Mouse (Mus musculus): ENCODE data around the gene Ror1. TPM values are rescaled to one million over a fixed set of nuclear protein-coding genes. Genes with fewer than 3 reads are reported as not detected.
A peak's percentile ranks its signal among the peaks of the same experiment; 100 is the strongest.

The Ror1 gene
- polyA plus RNA-seq, 1 experiment from 2014 or later: 12.4 TPM

DNA sequence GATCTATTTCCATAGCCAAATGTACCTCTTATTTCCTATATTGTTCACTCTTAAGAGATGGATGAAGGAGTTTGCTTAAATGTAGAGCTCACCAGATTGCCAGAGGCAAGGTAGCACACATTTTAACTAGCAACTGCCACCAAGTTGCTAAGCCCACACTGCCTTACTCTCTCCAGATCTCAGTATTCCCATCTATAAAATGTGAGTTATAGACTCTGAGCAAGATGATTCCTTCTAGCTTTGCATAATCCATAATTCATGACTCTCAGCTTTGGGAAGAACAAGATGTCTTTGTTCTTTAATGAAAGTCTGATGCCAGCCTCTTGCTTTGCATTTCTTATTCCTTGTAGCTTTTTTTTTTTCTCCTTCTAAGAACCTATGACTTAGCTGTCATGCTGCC lies 64.6 kb downstream of the Ror1 start:
- no peak overlapping the region for H3K27ac ChIP-seq (replicated peaks in 1 of 2; ENCODE audit: control insufficient read depth in 1 of 2, insufficient read depth in 1 of 2, low read depth in 2 of 2, low read length in 2 of 2)
- H3K4me3 ChIP-seq (ENCODE audit: control insufficient read depth in 1 of 2, insufficient read depth in 1 of 2, low read depth in 1 of 2, low read length in 2 of 2): no peak overlapping the region
- no peaks in the 10 kb centered on the region for H3K9me3 ChIP-seq (ENCODE audit: control insufficient read depth, low read length)
- H3K4me2 ChIP-seq (ENCODE audit: low read length): no peak overlapping the region
- no peaks in the 10 kb centered on the region for H3K27me3 ChIP-seq (ENCODE audit: control insufficient read depth, insufficient read depth, low read length)
- H3K4me1 ChIP-seq (ENCODE audit: control insufficient read depth in 2 of 2, insufficient read depth in 2 of 2, low read length in 2 of 2): peaks cover 8 to 35% of the 10 kb centered on the region in 2 experiments
- no peak for ATAC-seq (ENCODE audit: insufficient number of reproducible peaks, insufficient read depth, low FRiP score, low read depth)
- no peaks in the 10 kb centered on the region for H3K36me3 ChIP-seq (ENCODE audit: control insufficient read depth, insufficient read depth, low read length)
- H3K9ac ChIP-seq (ENCODE audit: low read length): no peak overlapping the region

DNA sequence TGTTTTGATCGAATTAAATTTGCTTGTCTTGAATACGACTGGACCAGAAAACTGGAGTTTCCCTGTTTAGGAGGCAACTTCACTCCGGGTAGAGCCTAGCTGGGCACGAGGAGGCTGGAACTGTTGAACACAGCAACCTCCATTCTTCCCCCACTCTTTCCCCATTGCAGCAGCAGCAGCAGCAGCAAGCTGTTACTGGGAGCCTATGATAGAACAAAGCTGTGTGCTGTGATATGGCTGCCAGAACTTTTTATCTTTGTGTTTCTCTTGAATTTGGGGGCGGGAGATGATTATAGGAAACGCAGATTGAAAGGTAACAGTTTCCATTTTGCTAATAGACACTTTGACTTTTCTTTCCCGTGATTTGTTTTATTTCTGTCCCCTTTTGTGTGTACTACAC lies 70.2 kb downstream of the Ror1 start:
- Histone ChIP-seq H3K27ac (replicated peaks in 1 of 2; ENCODE audit: control insufficient read depth in 1 of 2, insufficient read depth in 1 of 2, low read depth in 2 of 2, low read length in 2 of 2) (no peak overlapping the region), H3K36me3 (ENCODE audit: control insufficient read depth, insufficient read depth, low read length) (no peaks in the 10 kb centered on the region)

DNA sequence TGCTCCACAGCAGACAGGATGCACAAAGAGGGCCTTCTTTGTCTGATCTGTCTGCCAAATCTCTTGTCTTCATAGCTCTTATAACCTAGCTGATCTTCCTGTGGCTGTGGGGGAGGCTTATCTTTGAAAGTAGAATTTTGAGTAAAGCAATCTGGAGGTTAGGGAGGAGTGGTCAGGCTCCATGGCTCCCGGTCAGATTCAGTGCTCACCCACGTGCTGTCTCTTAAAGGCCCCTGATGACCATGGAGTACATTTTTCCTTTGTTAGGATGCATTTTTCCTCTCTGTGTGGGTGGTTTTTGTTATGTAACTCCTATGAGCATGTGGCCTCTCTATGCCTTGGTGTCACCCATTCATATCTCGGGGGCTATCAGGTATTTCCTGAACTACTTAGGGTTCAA lies 71.3 kb downstream of the Ror1 start:
- 62% methylated on average over 3 of the region's 3 CpGs for WGBS
- ATAC-seq (ENCODE audit: insufficient number of reproducible peaks, insufficient read depth, low FRiP score, low read depth): no peak
- Histone ChIP-seq H3K27ac (replicated peaks in 1 of 2; ENCODE audit: control insufficient read depth in 1 of 2, insufficient read depth in 1 of 2, low read depth in 2 of 2, low read length in 2 of 2) (no peak overlapping the region), H3K4me2 (ENCODE audit: low read length) (no peak overlapping the region), H3K4me1 (ENCODE audit: control insufficient read depth in 2 of 2, insufficient read depth in 2 of 2, low read length in 2 of 2) (peaks cover 24 to 58% of the 10 kb centered on the region in 2 experiments), H3K36me3 (ENCODE audit: control insufficient read depth, insufficient read depth, low read length) (no peaks in the 10 kb centered on the region), H3K9me3 (ENCODE audit: control insufficient read depth, low read length) (no peaks in the 10 kb centered on the region), H3K9ac (ENCODE audit: low read length) (no peak overlapping the region), H3K4me3 (ENCODE audit: control insufficient read depth in 1 of 2, insufficient read depth in 1 of 2, low read depth in 1 of 2, low read length in 2 of 2) (no peak overlapping the region), H3K27me3 (ENCODE audit: control insufficient read depth, insufficient read depth, low read length) (no peaks in the 10 kb centered on the region)

More for the DNA sequence above, 70.2 kb downstream of the Ror1 start:
- no peak overlapping the region for H3K4me3 ChIP-seq (ENCODE audit: control insufficient read depth in 1 of 2, insufficient read depth in 1 of 2, low read depth in 1 of 2, low read length in 2 of 2)
- peaks cover 21 to 56% of the 10 kb centered on the region in 2 experiments for H3K4me1 ChIP-seq (ENCODE audit: control insufficient read depth in 2 of 2, insufficient read depth in 2 of 2, low read length in 2 of 2)
- no peak for ATAC-seq (ENCODE audit: insufficient number of reproducible peaks, insufficient read depth, low FRiP score, low read depth)
- H3K4me2 ChIP-seq (ENCODE audit: low read length): no peak overlapping the region
- 67% methylated on average over 7 of the region's 7 CpGs for WGBS
- H3K27me3 ChIP-seq (ENCODE audit: control insufficient read depth, insufficient read depth, low read length): no peaks in the 10 kb centered on the region
- no peaks in the 10 kb centered on the region for H3K9me3 ChIP-seq (ENCODE audit: control insufficient read depth, low read length)
- H3K9ac ChIP-seq (ENCODE audit: low read length): no peak overlapping the region

GRCm38 (mm10) chr4:100169683-100170082 lies 74.1 kb downstream of the Ror1 start:
- WGBS: 71% methylated on average over 5 of the region's 5 CpGs
- ATAC-seq (ENCODE audit: insufficient number of reproducible peaks, insufficient read depth, low FRiP score, low read depth): no peak
- H3K27ac ChIP-seq (replicated peaks in 1 of 2; ENCODE audit: control insufficient read depth in 1 of 2, insufficient read depth in 1 of 2, low read depth in 2 of 2, low read length in 2 of 2): no peak overlapping the region
- no peaks in the 10 kb centered on the region for H3K36me3 ChIP-seq (ENCODE audit: control insufficient read depth, insufficient read depth, low read length)
- peaks cover 21 to 39% of the 10 kb centered on the region in 2 experiments for H3K4me1 ChIP-seq (ENCODE audit: control insufficient read depth in 2 of 2, insufficient read depth in 2 of 2, low read length in 2 of 2)
- H3K9me3 ChIP-seq (ENCODE audit: control insufficient read depth, low read length): no peaks in the 10 kb centered on the region
- H3K27me3 ChIP-seq (ENCODE audit: control insufficient read depth, insufficient read depth, low read length): no peaks in the 10 kb centered on the region
- H3K9ac ChIP-seq (ENCODE audit: low read length): no peak overlapping the region
- H3K4me2 ChIP-seq (ENCODE audit: low read length): 0 out of 2 replicates have a peak overlapping the region, but pooled peaks have one; percentile 7
- H3K4me3 ChIP-seq (ENCODE audit: control insufficient read depth in 1 of 2, insufficient read depth in 1 of 2, low read depth in 1 of 2, low read length in 2 of 2): no peak overlapping the region

DNA sequence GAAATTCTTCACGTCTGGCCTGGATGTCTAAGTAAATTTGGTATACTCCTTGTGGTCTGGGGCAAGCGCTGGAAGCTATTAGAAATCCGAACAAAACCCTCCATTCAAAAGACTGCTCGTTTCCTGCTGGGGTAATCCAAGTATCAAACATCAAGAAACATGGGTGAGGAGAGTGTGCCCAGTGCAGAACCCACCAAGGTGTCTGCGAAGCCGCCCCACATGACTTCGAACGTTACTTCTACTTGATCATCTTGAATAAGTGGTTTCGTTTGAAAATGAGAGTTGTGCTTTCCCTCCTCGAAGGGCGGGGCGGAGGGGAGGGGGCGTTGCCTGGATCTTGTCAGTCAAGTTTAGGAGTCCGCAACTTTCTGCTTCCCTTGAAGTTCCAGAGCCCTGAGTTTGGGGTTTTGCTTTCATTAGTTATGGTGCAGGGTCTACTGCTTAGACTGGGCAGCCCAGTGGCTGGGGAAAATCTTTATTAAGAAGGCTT lies 74.6 kb downstream of the Ror1 start:
- ATAC-seq (ENCODE audit: insufficient number of reproducible peaks, insufficient read depth, low FRiP score, low read depth): no peak
- Histone ChIP-seq H3K27ac (replicated peaks in 1 of 2; ENCODE audit: control insufficient read depth in 1 of 2, insufficient read depth in 1 of 2, low read depth in 2 of 2, low read length in 2 of 2) (0 out of 4 replicates have a peak overlapping the region, but pooled peaks of 1 of the 2 experiments have one; percentile 10), H3K4me3 (ENCODE audit: control insufficient read depth in 1 of 2, insufficient read depth in 1 of 2, low read depth in 1 of 2, low read length in 2 of 2) (no peak overlapping the region), H3K9ac (ENCODE audit: low read length) (no peak overlapping the region), H3K36me3 (ENCODE audit: control insufficient read depth, insufficient read depth, low read length) (no peaks in the 10 kb centered on the region), H3K4me1 (ENCODE audit: control insufficient read depth in 2 of 2, insufficient read depth in 2 of 2, low read length in 2 of 2) (peaks cover 21 to 35% of the 10 kb centered on the region in 2 experiments), H3K4me2 (ENCODE audit: low read length) (peak overlapping the region; percentile 7; the same call in 1 of the 2 replicates), H3K27me3 (ENCODE audit: control insufficient read depth, insufficient read depth, low read length) (no peaks in the 10 kb centered on the region), H3K9me3 (ENCODE audit: control insufficient read depth, low read length) (no peaks in the 10 kb centered on the region)
- WGBS: 69% methylated on average over 14 of the region's 14 CpGs

DNA sequence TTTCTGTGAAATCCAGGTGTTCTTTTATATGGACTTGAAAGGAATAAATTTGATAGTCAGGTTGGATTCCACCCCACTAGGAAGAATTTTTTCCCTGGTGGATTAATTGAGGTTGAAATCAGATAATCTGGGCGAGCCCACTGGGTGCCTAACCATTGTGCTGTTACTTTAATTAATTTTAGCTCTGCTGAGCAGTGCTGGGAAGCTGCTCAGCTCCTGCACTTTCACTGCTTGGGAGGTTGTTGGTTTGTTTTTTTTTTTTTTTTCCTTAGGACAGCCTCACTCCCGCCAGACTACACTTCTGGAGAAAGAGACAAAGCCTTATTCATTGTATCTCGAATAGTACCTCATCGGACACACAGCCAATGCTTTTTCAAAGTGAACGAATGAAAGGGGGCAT lies 75.2 kb downstream of the Ror1 start:
- WGBS: 51% methylated on average over 5 of the region's 5 CpGs
- Histone ChIP-seq H3K27me3 (ENCODE audit: control insufficient read depth, insufficient read depth, low read length) (no peaks in the 10 kb centered on the region), H3K9ac (ENCODE audit: low read length) (no peak overlapping the region), H3K9me3 (ENCODE audit: control insufficient read depth, low read length) (no peaks in the 10 kb centered on the region), H3K4me1 (ENCODE audit: control insufficient read depth in 2 of 2, insufficient read depth in 2 of 2, low read length in 2 of 2) (peaks cover 18 to 31% of the 10 kb centered on the region in 2 experiments), H3K27ac (replicated peaks in 1 of 2; ENCODE audit: control insufficient read depth in 1 of 2, insufficient read depth in 1 of 2, low read depth in 2 of 2, low read length in 2 of 2) (peak overlapping the region in 1 of 2 experiments; percentile 44; a peak in 1 of 4 replicates), H3K4me2 (ENCODE audit: low read length) (peak overlapping the region; percentile 7; the same call in 1 of the 2 replicates), H3K4me3 (ENCODE audit: control insufficient read depth in 1 of 2, insufficient read depth in 1 of 2, low read depth in 1 of 2, low read length in 2 of 2) (no peak overlapping the region), H3K36me3 (ENCODE audit: control insufficient read depth, insufficient read depth, low read length) (no peaks in the 10 kb centered on the region)
- ATAC-seq (ENCODE audit: insufficient number of reproducible peaks, insufficient read depth, low FRiP score, low read depth): no peak

GRCm38 (mm10) chr4:100171483-100171898 lies 75.9 kb downstream of the Ror1 start:
- peaks cover 17 to 27% of the 10 kb centered on the region in 2 experiments for H3K4me1 ChIP-seq (ENCODE audit: control insufficient read depth in 2 of 2, insufficient read depth in 2 of 2, low read length in 2 of 2)
- H3K9ac ChIP-seq (ENCODE audit: low read length): no peak overlapping the region
- no peak overlapping the region for H3K4me3 ChIP-seq (ENCODE audit: control insufficient read depth in 1 of 2, insufficient read depth in 1 of 2, low read depth in 1 of 2, low read length in 2 of 2)
- no peaks in the 10 kb centered on the region for H3K36me3 ChIP-seq (ENCODE audit: control insufficient read depth, insufficient read depth, low read length)
- H3K4me2 ChIP-seq (ENCODE audit: low read length): no peak overlapping the region
- H3K9me3 ChIP-seq (ENCODE audit: control insufficient read depth, low read length): no peaks in the 10 kb centered on the region
- no peaks in the 10 kb centered on the region for H3K27me3 ChIP-seq (ENCODE audit: control insufficient read depth, insufficient read depth, low read length)
- peak overlapping the region; percentile 26 to 44; a peak in 1 of 4 replicates for H3K27ac ChIP-seq (replicated peaks in 1 of 2; ENCODE audit: control insufficient read depth in 1 of 2, insufficient read depth in 1 of 2, low read depth in 2 of 2, low read length in 2 of 2)
- no peak for ATAC-seq (ENCODE audit: insufficient number of reproducible peaks, insufficient read depth, low FRiP score, low read depth)
- WGBS: 37% methylated on average over 5 of the region's 5 CpGs

DNA sequence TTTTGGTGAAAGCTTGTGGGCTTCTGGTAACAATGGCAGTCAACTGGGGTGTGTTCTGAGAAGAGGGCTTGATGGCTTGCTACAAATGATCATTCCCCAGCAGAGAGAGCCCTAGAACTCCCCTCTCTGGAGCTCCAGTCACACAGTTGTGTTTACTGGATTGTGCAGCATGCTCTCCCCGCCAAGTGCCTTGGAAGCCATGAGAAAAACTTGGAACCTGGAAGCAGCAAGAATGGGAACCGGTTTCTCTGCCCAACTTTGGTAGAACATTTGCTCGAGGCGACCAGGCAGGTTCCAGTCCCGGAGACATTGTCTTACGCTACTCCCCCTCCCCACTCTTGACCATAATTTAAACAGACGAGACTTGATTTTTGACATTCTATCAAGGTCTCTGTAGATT lies 80.0 kb downstream of the Ror1 start:
- no peaks in the 10 kb centered on the region for H3K27me3 ChIP-seq (ENCODE audit: control insufficient read depth, insufficient read depth, low read length)
- no peak overlapping the region for H3K4me2 ChIP-seq (ENCODE audit: low read length)
- no peaks in the 10 kb centered on the region for H3K36me3 ChIP-seq (ENCODE audit: control insufficient read depth, insufficient read depth, low read length)
- H3K9me3 ChIP-seq (ENCODE audit: control insufficient read depth, low read length): no peaks in the 10 kb centered on the region
- H3K4me3 ChIP-seq (ENCODE audit: control insufficient read depth in 1 of 2, insufficient read depth in 1 of 2, low read depth in 1 of 2, low read length in 2 of 2): no peak overlapping the region
- 92% methylated on average over 7 of the region's 7 CpGs for WGBS
- H3K9ac ChIP-seq (ENCODE audit: low read length): no peak overlapping the region
- peaks cover 14 to 27% of the 10 kb centered on the region in 2 experiments for H3K4me1 ChIP-seq (ENCODE audit: control insufficient read depth in 2 of 2, insufficient read depth in 2 of 2, low read length in 2 of 2)
- no peak overlapping the region for H3K27ac ChIP-seq (replicated peaks in 1 of 2; ENCODE audit: control insufficient read depth in 1 of 2, insufficient read depth in 1 of 2, low read depth in 2 of 2, low read length in 2 of 2)
- ATAC-seq (ENCODE audit: insufficient number of reproducible peaks, insufficient read depth, low FRiP score, low read depth): no peak
